Mouse (Mus musculus) lung, adult 2 months (tissue): ENCODE data around the gene Nxpe4.

Experiments used
- CTCF ChIP-seq: fragments of 200-500 bp; IDR thresholded peaks from 2 replicates; pipeline ENCODE4 v1.5.1; 2011; ENCODE audit warnings: mild to moderate bottlenecking, low read length, control low read depth; ENCODE audit not compliant: insufficient read depth
- POLR2A ChIP-seq: fragments of 200-500 bp; IDR thresholded peaks from 2 replicates; pipeline ENCODE4 v1.6.1; 2011; ENCODE audit warnings: low read depth, mild to moderate bottlenecking, control low read depth, low read length, borderline replicate concordance; ENCODE audit errors: extremely low read depth

DNA sequence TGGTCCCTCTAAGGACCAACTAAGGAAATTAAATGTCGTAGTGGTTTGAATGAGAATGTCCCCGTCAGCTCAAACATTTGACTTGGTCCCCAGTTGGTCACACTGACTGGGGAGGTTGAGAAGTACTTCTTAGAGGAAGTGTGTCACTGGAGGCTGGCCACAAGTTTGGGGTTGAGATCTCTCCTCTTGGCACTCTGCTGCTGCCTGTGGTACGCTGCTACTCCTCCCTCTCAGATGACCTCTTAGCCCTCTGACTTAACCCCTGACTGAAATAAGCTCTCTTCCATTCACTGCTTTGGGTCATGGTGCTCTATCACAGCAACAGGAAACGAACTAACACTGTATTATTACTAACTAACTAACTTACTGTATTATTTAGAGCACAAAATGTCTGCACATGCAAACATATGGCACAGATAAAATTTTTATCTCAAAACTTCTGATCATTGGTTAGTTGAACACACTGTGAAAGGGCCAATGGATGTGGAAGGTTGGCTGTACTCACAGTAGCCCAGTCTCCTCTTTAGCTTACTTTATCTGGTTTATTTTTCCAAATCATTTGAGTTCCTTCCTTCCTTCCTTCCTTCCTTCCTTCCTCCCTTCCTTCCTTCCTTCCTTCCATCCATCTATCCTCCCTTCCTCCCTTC lies 211.5 kb downstream of the Nxpe4 start:
- TF ChIP-seq CTCF (no peak), POLR2A (no peak)
